Mouse (Mus musculus): ENCODE results near the gene Usp30. TPM values are rescaled to one million over a fixed set of nuclear protein-coding genes. Genes with fewer than 3 reads are reported as not detected.

Gene Usp30
- total RNA-seq, 2 experiments from 2014 or later: 7.2 to 8.2 TPM

GRCm38 (mm10) chr5:114154765-114155164 lies 89.5 kb downstream of the Usp30 start:
- DNase-seq (ENCODE audit: low spot score): no peak

GRCm38 (mm10) chr5:114155168-114155933 lies 90.1 kb downstream of the Usp30 start:
- DNase-seq (ENCODE audit: low spot score): peak; percentile 79

- no peak for DNase-seq (ENCODE audit: low spot score)
These were observed 92.0 kb downstream of the Usp30 start for GRCm38 (mm10) chr5:114157236-114157635.

GRCm38 (mm10) chr5:114161424-114161823 lies 96.2 kb downstream of the Usp30 start:
- DNase-seq (ENCODE audit: low spot score): no peak

GRCm38 (mm10) chr5:114162106-114162815 lies 97.0 kb downstream of the Usp30 start:
- no peak for DNase-seq (ENCODE audit: low spot score)

- peak; percentile 31 for DNase-seq (ENCODE audit: low spot score)
These were observed 97.9 kb downstream of the Usp30 start for GRCm38 (mm10) chr5:114163117-114163696.

GRCm38 (mm10) chr5:114170345-114170744 lies 105.1 kb downstream of the Usp30 start:
- no peak for DNase-seq (ENCODE audit: low spot score)

GRCm38 (mm10) chr5:114172936-114173335 lies 107.7 kb downstream of the Usp30 start:
- DNase-seq (ENCODE audit: low spot score): no peak

GRCm38 (mm10) chr5:114173458-114173857 lies 108.2 kb downstream of the Usp30 start:
- DNase-seq (ENCODE audit: low spot score): no peak

- DNase-seq (ENCODE audit: low spot score): no peak
These were observed 108.8 kb downstream of the Usp30 start for GRCm38 (mm10) chr5:114173877-114174581.

Other genes with a start within 250 kb of the Usp30 start
- under 1 TPM; 0.85 to 0.87 TPM for gene Selplg, start 232.8 kb upstream of the Usp30 start, total RNA-seq (2021)
- gene Coro1c, start 156.7 kb upstream of the Usp30 start, total RNA-seq (2021): 10 to 100 TPM in 1 of 2 experiments, 1 to 10 TPM in 1; 8.9 to 12.7 TPM
- 1 to 10 TPM; 7.2 to 7.7 TPM for gene Ssh1, start 71.6 kb upstream of the Usp30 start, total RNA-seq (2021)
- not detected for gene Dao, start 61.8 kb upstream of the Usp30 start, total RNA-seq (2021)
- not detected for gene Svop, start 26.1 kb downstream of the Usp30 start, total RNA-seq (2021)
- 1 to 10 TPM in 1 of 2 experiments, under 1 TPM in 1; 0.53 to 1.0 TPM for gene Alkbh2, start 62.8 kb downstream of the Usp30 start, total RNA-seq (2021)
- 1 to 10 TPM; 6.0 to 9.2 TPM for gene Ung, start 64.9 kb downstream of the Usp30 start, total RNA-seq (2021)
- gene Acacb, start 81.1 kb downstream of the Usp30 start, total RNA-seq (2021): 100 to 1,000 TPM; 154 to 158 TPM
- not detected for gene Foxn4, start 208.3 kb downstream of the Usp30 start, total RNA-seq (2021)
- under 1 TPM; 0.32 to 0.36 TPM for gene Myo1h, start 223.7 kb downstream of the Usp30 start, total RNA-seq (2021)

Measured in gastrocnemius, adult 18-20 months (tissue).